Mouse (Mus musculus) inflammation-experienced regulatory T-cells, adult 6 months (primary cell): Measurements from ENCODE around the gene Midn. TPM values are rescaled to one million over a fixed set of nuclear protein-coding genes. Genes with fewer than 3 reads are reported as not detected.

Experiments
- ATAC-seq: one replicate; pipeline ENCODE4 v1.8.0; 2017
- polyA plus RNA-seq, 3 experiments: library from polyadenylated mRNA; unstranded; fragments of 100-300 nt; shearing (Covaris generic); gene quantifications; one replicate each; pipeline ENCODE4 v1.2.1; 2017

Midn gene
- polyA plus RNA-seq, 3 experiments from 2014 or later = 7.3 to 9.3 (median 7.5) TPM

GRCm38 (mm10) chr10:80144864-80145838 lies 2.9 kb upstream of the Midn start:
- no peak for ATAC-seq

GRCm38 (mm10) chr10:80145896-80146295 lies 2.2 kb upstream of the Midn start:
- ATAC-seq = no peak

- no peak for ATAC-seq
Observed at GRCm38 (mm10) chr10:80146568-80147011, 1.5 kb upstream of the Midn start.

- ATAC-seq = no peak
Observed at GRCm38 (mm10) chr10:80147146-80147718, 840 bp upstream of the Midn start.

- peak; percentile 32 for ATAC-seq
Observed at GRCm38 (mm10) chr10:80148610-80149290, 678 bp downstream of the Midn start.

GRCm38 (mm10) chr10:80149291-80150225 lies 1.5 kb downstream of the Midn start:
- ATAC-seq = peak; percentile 80

GRCm38 (mm10) chr10:80150226-80151210 lies 2.4 kb downstream of the Midn start:
- no peak for ATAC-seq

- ATAC-seq = no peak
Observed at GRCm38 (mm10) chr10:80151211-80152034, 3.4 kb downstream of the Midn start.

GRCm38 (mm10) chr10:80152071-80152872 lies 4.2 kb downstream of the Midn start:
- ATAC-seq = no peak

GRCm38 (mm10) chr10:80152873-80153260 lies 4.8 kb downstream of the Midn start:
- no peak for ATAC-seq

- no peak for ATAC-seq
Observed at GRCm38 (mm10) chr10:80153713-80154112, 5.6 kb downstream of the Midn start.

GRCm38 (mm10) chr10:80154384-80154783 lies 6.3 kb downstream of the Midn start:
- no peak for ATAC-seq

- ATAC-seq = no peak
Observed at GRCm38 (mm10) chr10:80155277-80155676, 7.2 kb downstream of the Midn start.

GRCm38 (mm10) chr10:80156002-80156751 lies 8.1 kb downstream of the Midn start:
- no peak for ATAC-seq

GRCm38 (mm10) chr10:80156752-80157053 lies 8.6 kb downstream of the Midn start:
- ATAC-seq = no peak

GRCm38 (mm10) chr10:80157141-80157929 lies 9.3 kb downstream of the Midn start:
- no peak for ATAC-seq

GRCm38 (mm10) chr10:80158307-80158986 lies 10.4 kb downstream of the Midn start:
- peak; percentile 45 for ATAC-seq
